Mouse (Mus musculus): Measurements from ENCODE around the gene Polrmt. TPM values are rescaled to one million over a fixed set of nuclear protein-coding genes. Genes with fewer than 3 reads are reported as not detected.

Polrmt gene
- polyA plus RNA-seq, 1 experiment from 2014 or later = 44.8 TPM

GRCm38 (mm10) chr10:79756660-79757059 lies 10.3 kb upstream of the Polrmt start:
- Histone ChIP-seq H3K4me1 (replicated peaks; ENCODE audit: control insufficient read depth, insufficient read depth, low read length) (peaks cover 6% of the 10 kb centered on the region; the same call in 1 of the 2 replicates), H3K9me3 (ENCODE audit: control insufficient read depth, low read length) (no peaks in the 10 kb centered on the region), H3K27ac (ENCODE audit: low read depth, low read length) (no peak overlapping the region), H3K4me3 (ENCODE audit: low read depth, low read length) (no peak overlapping the region), H3K9ac (ENCODE audit: low read length) (no peak overlapping the region), H3K27me3 (ENCODE audit: control insufficient read depth, insufficient read depth, low read length) (no peaks in the 10 kb centered on the region), H3K4me2 (ENCODE audit: low read depth, low read length, severe bottlenecking) (no peak overlapping the region), H3K36me3 (ENCODE audit: control insufficient read depth, insufficient read depth, low read length) (peaks cover 25% of the 10 kb centered on the region)
- WGBS = 89% methylated on average over 24 of the region's 24 CpGs
- DNase-seq (ENCODE audit: low spot score) (no peak), ATAC-seq (replicated peaks; ENCODE audit: low FRiP score) (no peak)

GRCm38 (mm10) chr10:79755854-79756253 lies 9.5 kb upstream of the Polrmt start:
- ATAC-seq (replicated peaks; ENCODE audit: low FRiP score) = no peak
- Histone ChIP-seq H3K4me2 (ENCODE audit: low read depth, low read length, severe bottlenecking) (no peak overlapping the region), H3K27ac (ENCODE audit: low read depth, low read length) (no peak overlapping the region), H3K9me3 (ENCODE audit: control insufficient read depth, low read length) (no peaks in the 10 kb centered on the region), H3K4me1 (replicated peaks; ENCODE audit: control insufficient read depth, insufficient read depth, low read length) (peaks cover 6% of the 10 kb centered on the region; the same call in 1 of the 2 replicates), H3K4me3 (ENCODE audit: low read depth, low read length) (no peak overlapping the region), H3K9ac (ENCODE audit: low read length) (no peak overlapping the region), H3K36me3 (ENCODE audit: control insufficient read depth, insufficient read depth, low read length) (peaks cover 17% of the 10 kb centered on the region; the same call in 1 of the 2 replicates), H3K27me3 (ENCODE audit: control insufficient read depth, insufficient read depth, low read length) (no peaks in the 10 kb centered on the region)
- no peak for DNase-seq (ENCODE audit: low spot score)
- WGBS = 82% methylated on average over 3 of the region's 3 CpGs

GRCm38 (mm10) chr10:79754856-79755516 lies 8.6 kb upstream of the Polrmt start, which contains the start of gene Fgf22:
Fgf22 (plus strand) TSS chr10:79755076.
- Histone ChIP-seq H3K4me2 (ENCODE audit: low read depth, low read length, severe bottlenecking) (peak within 1 kb of the TSS; percentile 66), H3K27ac (ENCODE audit: low read depth, low read length) (no peak within 1 kb of the TSS)
- peak; percentile 90 for ATAC-seq (replicated peaks; ENCODE audit: low FRiP score)

GRCm38 (mm10) chr10:79748496-79748895 lies 2.1 kb upstream of the Polrmt start:
- no peaks in the 10 kb centered on the region for H3K9me3 ChIP-seq (ENCODE audit: control insufficient read depth, low read length)
- no peaks in the 10 kb centered on the region for H3K27me3 ChIP-seq (ENCODE audit: control insufficient read depth, insufficient read depth, low read length)
- H3K4me3 ChIP-seq (ENCODE audit: low read depth, low read length) = no peak overlapping the region
- DNase-seq (ENCODE audit: low spot score) = no peak
- WGBS = 78% methylated on average over 6 of the region's 6 CpGs
- peaks cover 4% of the 10 kb centered on the region; the same call in 1 of the 2 replicates for H3K4me1 ChIP-seq (replicated peaks; ENCODE audit: control insufficient read depth, insufficient read depth, low read length)
- no peak overlapping the region for H3K27ac ChIP-seq (ENCODE audit: low read depth, low read length)
- no peak for ATAC-seq (replicated peaks; ENCODE audit: low FRiP score)
- H3K36me3 ChIP-seq (ENCODE audit: control insufficient read depth, insufficient read depth, low read length) = no peaks in the 10 kb centered on the region
- no peak overlapping the region for H3K4me2 ChIP-seq (ENCODE audit: low read depth, low read length, severe bottlenecking)
- H3K9ac ChIP-seq (ENCODE audit: low read length) = no peak overlapping the region

More at GRCm38 (mm10) chr10:79754856-79755516, 8.6 kb upstream of the Polrmt start, which contains the start of gene Fgf22:
- Histone ChIP-seq H3K4me1 (replicated peaks; ENCODE audit: control insufficient read depth, insufficient read depth, low read length) (peaks cover 6% of the 10 kb centered on the region; the same call in 1 of the 2 replicates), H3K4me3 (ENCODE audit: low read depth, low read length) (peak within 1 kb of the TSS; percentile 20), H3K9me3 (ENCODE audit: control insufficient read depth, low read length) (no peaks in the 10 kb centered on the region), H3K27me3 (ENCODE audit: control insufficient read depth, insufficient read depth, low read length) (no peaks in the 10 kb centered on the region), H3K36me3 (ENCODE audit: control insufficient read depth, insufficient read depth, low read length) (peaks cover 13% of the 10 kb centered on the region; the same call in 1 of the 2 replicates), H3K9ac (ENCODE audit: low read length) (peak within 1 kb of the TSS; percentile 10; the same call in 1 of the 2 replicates)
- DNase-seq (ENCODE audit: low spot score) = peak; percentile 89
- whole genome bisulfite sequencing = 1% methylated on average over 36 of the region's 36 CpGs

- Histone ChIP-seq H3K27ac (ENCODE audit: low read depth, low read length) (peak overlapping the region; percentile 4; the same call in 1 of the 2 replicates), H3K36me3 (ENCODE audit: control insufficient read depth, insufficient read depth, low read length) (no peaks in the 10 kb centered on the region; the same call in 1 of the 2 replicates), H3K4me3 (ENCODE audit: low read depth, low read length) (peak overlapping the region; percentile 8; the same call in 1 of the 2 replicates), H3K27me3 (ENCODE audit: control insufficient read depth, insufficient read depth, low read length) (no peaks in the 10 kb centered on the region), H3K4me2 (ENCODE audit: low read depth, low read length, severe bottlenecking) (peak overlapping the region; percentile 47), H3K4me1 (replicated peaks; ENCODE audit: control insufficient read depth, insufficient read depth, low read length) (peaks cover 4% of the 10 kb centered on the region; the same call in 1 of the 2 replicates), H3K9ac (ENCODE audit: low read length) (peak overlapping the region; percentile 46; the same call in 1 of the 2 replicates), H3K9me3 (ENCODE audit: control insufficient read depth, low read length) (no peaks in the 10 kb centered on the region)
- ATAC-seq (replicated peaks; ENCODE audit: low FRiP score) (peak; percentile 60), DNase-seq (ENCODE audit: low spot score) (no peak)
- WGBS = 25% methylated on average over 6 of the region's 6 CpGs
These were observed 382 bp upstream of the Polrmt start for GRCm38 (mm10) chr10:79746774-79747151.

- WGBS = 94% methylated on average over 3 of the region's 3 CpGs
- Histone ChIP-seq H3K9ac (ENCODE audit: low read length) (no peak overlapping the region; the same call in 1 of the 2 replicates), H3K9me3 (ENCODE audit: control insufficient read depth, low read length) (no peaks in the 10 kb centered on the region), H3K4me3 (ENCODE audit: low read depth, low read length) (peak overlapping the region; percentile 42), H3K36me3 (ENCODE audit: control insufficient read depth, insufficient read depth, low read length) (peaks cover 5% of the 10 kb centered on the region), H3K27me3 (ENCODE audit: control insufficient read depth, insufficient read depth, low read length) (no peaks in the 10 kb centered on the region), H3K4me1 (replicated peaks; ENCODE audit: control insufficient read depth, insufficient read depth, low read length) (peaks cover 4% of the 10 kb centered on the region; the same call in 1 of the 2 replicates), H3K4me2 (ENCODE audit: low read depth, low read length, severe bottlenecking) (peak overlapping the region; percentile 62; the same call in 1 of the 2 replicates), H3K27ac (ENCODE audit: low read depth, low read length) (no peak overlapping the region)
- ATAC-seq (replicated peaks; ENCODE audit: low FRiP score) (no peak), DNase-seq (ENCODE audit: low spot score) (no peak)
These were observed 970 bp downstream of the Polrmt start for GRCm38 (mm10) chr10:79745411-79745810.

- H3K27me3 ChIP-seq (ENCODE audit: control insufficient read depth, insufficient read depth, low read length) = no peaks in the 10 kb centered on the region
These were observed 2.6 kb downstream of the Polrmt start for GRCm38 (mm10) chr10:79743650-79744365.

GRCm38 (mm10) chr10:79743161-79743560 lies 3.2 kb downstream of the Polrmt start:
- Histone ChIP-seq H3K4me2 (ENCODE audit: low read depth, low read length, severe bottlenecking) (no peak overlapping the region), H3K36me3 (ENCODE audit: control insufficient read depth, insufficient read depth, low read length) (peaks cover 26% of the 10 kb centered on the region)
- ATAC-seq (replicated peaks; ENCODE audit: low FRiP score) = no peak

More at GRCm38 (mm10) chr10:79743650-79744365, 2.6 kb downstream of the Polrmt start:
- Histone ChIP-seq H3K4me2 (ENCODE audit: low read depth, low read length, severe bottlenecking) (no peak overlapping the region), H3K27ac (ENCODE audit: low read depth, low read length) (no peak overlapping the region), H3K36me3 (ENCODE audit: control insufficient read depth, insufficient read depth, low read length) (peaks cover 21% of the 10 kb centered on the region), H3K4me1 (replicated peaks; ENCODE audit: control insufficient read depth, insufficient read depth, low read length) (peaks cover 4% of the 10 kb centered on the region; the same call in 1 of the 2 replicates), H3K9me3 (ENCODE audit: control insufficient read depth, low read length) (peaks cover 6% of the 10 kb centered on the region; the same call in 1 of the 2 replicates), H3K4me3 (ENCODE audit: low read depth, low read length) (no peak overlapping the region), H3K9ac (ENCODE audit: low read length) (no peak overlapping the region)
- DNase-seq (ENCODE audit: low spot score) (no peak), ATAC-seq (replicated peaks; ENCODE audit: low FRiP score) (no peak)
- WGBS = 94% methylated on average over 15 of the region's 15 CpGs

More at GRCm38 (mm10) chr10:79743161-79743560, 3.2 kb downstream of the Polrmt start:
- peaks cover 7% of the 10 kb centered on the region; the same call in 1 of the 2 replicates for H3K9me3 ChIP-seq (ENCODE audit: control insufficient read depth, low read length)
- no peak overlapping the region for H3K9ac ChIP-seq (ENCODE audit: low read length)
- H3K27me3 ChIP-seq (ENCODE audit: control insufficient read depth, insufficient read depth, low read length) = no peaks in the 10 kb centered on the region
- H3K27ac ChIP-seq (ENCODE audit: low read depth, low read length) = no peak overlapping the region
- DNase-seq (ENCODE audit: low spot score) = no peak
- 94% methylated on average over 11 of the region's 11 CpGs for WGBS
- peaks cover 4% of the 10 kb centered on the region; the same call in 1 of the 2 replicates for H3K4me1 ChIP-seq (replicated peaks; ENCODE audit: control insufficient read depth, insufficient read depth, low read length)
- H3K4me3 ChIP-seq (ENCODE audit: low read depth, low read length) = no peak overlapping the region

Data from forebrain, embryonic 11.5 days (tissue).